Mouse (Mus musculus): ENCODE data around the gene Ly6g6e. TPM values are rescaled to one million over a fixed set of nuclear protein-coding genes. Genes with fewer than 3 reads are reported as not detected.
"Not testable (repeated sequence)": the region's sequence is repeated elsewhere in the genome, so short reads cannot be mapped to it uniquely, and the experiment has no call there.

Gene Ly6g6e
- 0.18 and 0.39 TPM in 2 replicates for polyA plus RNA-seq (2016; fragmentation: Nextera tagmentation; extraction: Ambion mirVana)

DNA sequence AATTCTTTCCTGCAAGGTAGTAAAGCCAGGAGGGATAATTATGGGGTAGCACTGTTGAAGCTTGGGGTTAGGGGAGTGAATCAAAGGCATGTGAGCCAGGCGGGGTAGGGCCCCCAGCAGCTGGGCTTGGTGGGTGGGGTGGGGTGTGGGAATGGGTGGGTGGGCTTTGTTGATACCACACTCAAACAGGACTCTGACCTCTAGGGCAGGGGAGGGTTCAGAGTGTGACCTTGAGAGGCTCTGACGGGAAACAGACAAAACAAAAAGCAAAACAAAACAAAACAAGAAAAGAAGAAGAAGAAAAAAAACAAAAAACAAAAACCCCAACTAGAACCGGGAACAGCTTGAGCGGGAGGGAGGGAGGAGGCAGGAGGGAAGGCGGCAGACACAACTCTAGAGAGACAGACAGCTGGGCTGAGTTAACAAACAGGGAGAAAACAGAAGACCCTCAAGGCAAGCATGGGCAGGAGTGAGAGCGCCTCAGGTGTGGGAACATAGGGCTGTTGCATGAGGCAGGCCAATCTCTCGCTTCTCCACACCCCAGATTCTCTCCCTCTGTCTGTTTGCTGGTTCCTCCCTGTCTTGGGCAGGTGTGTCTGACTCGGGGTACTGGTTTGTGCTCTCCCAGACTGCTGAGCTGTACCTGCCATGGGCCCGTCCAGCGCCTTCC, at the start of gene Ly6g6e:
TSS of gene Ly6g6e (plus strand) at position 396 of the 670 bp plus-strand sequence.
- 33% methylated on average over 10 of the region's 10 CpGs for WGBS
- H3K4me1 ChIP-seq: peaks cover 50% of the 10 kb centered on the region
- peak within 1 kb of the TSS; percentile 52 for H3K4me3 ChIP-seq
- DNase-seq (ENCODE audit: low spot score): no peak
- no peaks in the 10 kb centered on the region for H3K36me3 ChIP-seq
- H3K27ac ChIP-seq: peak within 1 kb of the TSS; percentile 78
- H3K27me3 ChIP-seq (ENCODE audit: insufficient read depth, poor library complexity, severe bottlenecking): peaks cover 18% of the 10 kb centered on the region
- H3K9me3 ChIP-seq: no peaks in the 10 kb centered on the region

DNA sequence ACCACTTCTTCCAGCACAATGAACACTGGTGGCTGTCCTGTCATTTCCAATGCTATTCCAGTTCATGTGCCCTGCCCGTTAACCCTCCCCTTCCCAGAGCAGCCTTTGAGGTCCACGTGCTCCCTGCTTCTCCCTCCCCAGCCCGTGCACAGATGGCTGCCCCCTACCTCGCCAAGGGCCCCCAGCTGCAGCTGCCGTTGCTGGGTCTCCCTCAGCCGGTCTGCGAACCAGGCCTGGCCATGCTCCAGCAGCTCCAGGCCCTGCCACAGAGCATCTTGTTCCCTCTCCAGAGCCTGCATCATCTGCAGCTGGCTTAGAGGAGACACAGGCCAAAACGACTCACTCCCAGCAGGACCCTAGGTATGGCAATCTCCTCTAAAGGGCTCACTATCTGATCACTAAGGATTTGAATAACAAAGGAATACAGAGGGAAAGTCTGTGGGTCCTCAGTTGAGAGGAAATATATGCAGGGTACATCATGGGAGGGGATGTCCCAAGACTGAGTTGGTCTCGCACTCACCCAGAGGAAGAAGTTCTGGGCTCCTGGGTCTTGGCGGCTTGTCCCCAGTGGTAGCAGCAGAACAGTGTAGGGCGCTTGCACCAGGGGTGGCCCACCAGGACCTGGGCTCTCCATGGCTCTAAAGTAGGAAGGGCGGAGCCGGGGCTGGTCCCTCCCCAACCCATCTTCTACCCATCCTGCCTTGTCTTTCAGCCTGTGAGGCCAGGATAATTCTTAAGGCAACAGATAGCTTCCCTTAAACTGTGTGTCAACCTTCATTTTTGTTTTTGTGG, 49.2 kb upstream of the Ly6g6e start, which contains the start of gene Sapcd1:
TSS of gene Sapcd1 (minus strand) at position 740 of the 792 bp plus-strand sequence.
- no peak for DNase-seq (ENCODE audit: low spot score)
- H3K27ac ChIP-seq: peak within 1 kb of the TSS; percentile 80
- H3K9me3 ChIP-seq: no peaks in the 10 kb centered on the region
- peaks cover 61% of the 10 kb centered on the region for H3K4me1 ChIP-seq
- WGBS: 39% methylated on average over 13 of the region's 13 CpGs
- no peaks in the 10 kb centered on the region for H3K36me3 ChIP-seq
- H3K27me3 ChIP-seq (ENCODE audit: insufficient read depth, poor library complexity, severe bottlenecking): peaks cover 7% of the 10 kb centered on the region; the same call in 1 of the 2 replicates
- H3K4me3 ChIP-seq: peak within 1 kb of the TSS; percentile 19

DNA sequence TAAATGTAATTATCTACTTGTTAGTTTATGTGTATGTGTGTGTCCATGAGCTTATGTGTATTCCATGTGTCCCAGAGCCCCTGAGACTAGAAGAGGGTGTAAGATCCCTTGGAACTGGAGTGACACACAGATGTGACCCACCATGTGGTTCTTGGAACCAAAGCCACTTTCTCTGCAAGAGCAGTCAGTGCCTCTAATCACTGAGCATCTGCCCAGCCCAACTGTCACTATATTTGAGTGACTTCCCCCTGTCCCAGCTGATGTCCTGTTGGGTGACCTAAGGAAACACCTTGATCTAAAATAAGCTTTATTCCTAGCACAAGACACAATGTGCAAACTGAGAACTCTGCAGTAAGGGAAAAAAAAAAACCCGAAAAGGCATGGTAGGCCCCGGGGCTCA, 48.4 kb upstream of the Ly6g6e start:
- DNase-seq (ENCODE audit: low spot score): no peak
- Histone ChIP-seq H3K4me3 (no peak overlapping the region), H3K36me3 (no peaks in the 10 kb centered on the region), H3K4me1 (peaks cover 58% of the 10 kb centered on the region), H3K27me3 (ENCODE audit: insufficient read depth, poor library complexity, severe bottlenecking) (peaks cover 7% of the 10 kb centered on the region; the same call in 1 of the 2 replicates), H3K27ac (peak overlapping the region; percentile 23; the same call in 1 of the 2 replicates), H3K9me3 (no peaks in the 10 kb centered on the region)
- 75% methylated on average over 2 of the region's 2 CpGs for WGBS

DNA sequence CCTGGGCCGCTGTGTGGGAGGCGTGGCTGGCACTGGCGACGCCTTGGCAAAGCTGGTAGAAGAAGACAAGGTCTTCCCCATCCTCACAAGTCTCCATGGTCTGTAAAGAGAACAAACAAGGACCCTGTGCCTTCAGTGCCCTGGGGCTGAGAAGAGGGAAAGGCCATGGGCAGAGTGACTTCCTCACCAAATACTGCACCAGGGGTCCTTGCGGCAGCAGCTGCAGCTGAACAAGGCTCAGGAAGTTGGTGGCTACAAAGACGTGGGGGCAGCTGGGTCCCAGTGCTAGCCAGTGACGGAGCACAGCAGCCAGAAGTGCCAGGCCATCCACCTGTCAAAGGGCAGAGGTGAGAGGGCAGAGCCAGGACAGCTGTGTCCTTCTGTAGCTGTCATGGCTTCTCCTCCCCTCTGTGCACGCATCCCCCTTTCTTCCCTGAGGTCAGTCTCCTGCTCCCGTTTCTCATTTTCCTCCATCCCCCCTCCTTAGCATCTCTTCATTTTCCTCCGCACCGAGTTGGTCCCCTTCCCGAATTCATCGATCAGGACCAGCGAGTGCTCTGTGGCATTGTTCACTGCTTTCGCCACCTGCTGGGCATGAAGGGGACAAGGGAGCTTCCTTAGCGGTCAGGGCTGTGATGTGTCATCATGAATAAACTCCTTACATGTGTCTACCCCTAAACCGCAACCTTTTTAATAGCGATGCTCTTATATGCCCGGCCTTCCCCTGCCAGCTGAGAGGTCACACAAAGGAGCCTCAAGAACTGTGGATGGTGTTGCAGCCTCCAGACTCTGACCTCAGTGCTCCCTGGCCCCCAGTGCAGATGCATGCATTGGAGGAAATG, 46.8 kb upstream of the Ly6g6e start:
- H3K36me3 ChIP-seq: no peaks in the 10 kb centered on the region
- WGBS: 40% methylated on average over 19 of the region's 19 CpGs
- H3K27ac ChIP-seq: peak overlapping the region; percentile 42; the same call in 1 of the 2 replicates
- H3K4me3 ChIP-seq: no peak overlapping the region
- H3K4me1 ChIP-seq: peaks cover 42% of the 10 kb centered on the region
- H3K9me3 ChIP-seq: no peaks in the 10 kb centered on the region
- H3K27me3 ChIP-seq (ENCODE audit: insufficient read depth, poor library complexity, severe bottlenecking): peaks cover 7% of the 10 kb centered on the region; the same call in 1 of the 2 replicates
- DNase-seq (ENCODE audit: low spot score): no peak

DNA sequence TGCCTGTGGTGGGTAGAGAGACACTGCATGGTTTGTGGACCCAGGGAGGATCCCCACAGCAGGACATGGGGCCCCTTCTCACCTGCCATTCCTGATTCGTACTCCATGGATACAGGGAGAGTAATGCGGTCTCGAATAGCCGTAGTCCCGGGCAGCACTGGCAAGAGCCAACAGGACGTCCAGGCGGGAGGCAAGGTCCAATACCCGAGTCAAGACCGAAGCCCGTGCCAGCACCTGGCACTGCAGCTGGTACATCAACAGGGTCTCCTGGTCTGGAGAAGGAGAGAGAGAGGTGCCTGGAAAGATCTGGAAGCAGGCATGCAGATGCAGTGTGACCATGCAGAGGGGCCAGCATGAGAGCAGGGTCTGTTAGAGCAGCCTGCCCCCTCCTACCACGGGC, 45.4 kb upstream of the Ly6g6e start:
- WGBS: 88% methylated on average over 11 of the region's 11 CpGs
- no peak overlapping the region for H3K27ac ChIP-seq

DNA sequence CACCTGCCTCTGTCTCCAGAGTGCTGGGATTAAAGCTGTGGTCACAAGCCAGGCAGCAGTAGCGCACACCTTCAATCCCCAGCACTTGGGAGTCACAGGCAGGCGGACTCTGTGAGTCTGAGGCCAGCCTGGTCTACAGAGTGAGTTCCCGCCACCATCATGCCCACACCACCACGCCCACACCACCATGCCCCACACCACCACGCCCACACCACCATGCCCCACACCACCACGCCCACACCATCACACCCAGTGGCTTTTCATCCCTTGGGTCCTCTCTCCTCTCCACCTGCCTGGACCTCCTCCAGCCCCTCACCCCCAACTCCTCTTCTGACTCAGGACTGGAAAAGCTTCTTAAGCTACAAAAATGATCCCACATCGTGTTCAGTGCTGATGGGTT, 44.8 kb upstream of the Ly6g6e start:
- peaks cover 7% of the 10 kb centered on the region; the same call in 1 of the 2 replicates for H3K27me3 ChIP-seq (ENCODE audit: insufficient read depth, poor library complexity, severe bottlenecking)
- no peak for DNase-seq (ENCODE audit: low spot score)
- H3K27ac ChIP-seq: no peak overlapping the region
- no peak overlapping the region for H3K4me3 ChIP-seq
- H3K4me1 ChIP-seq: peaks cover 29% of the 10 kb centered on the region
- 75% methylated on average over 7 of the region's 7 CpGs for WGBS
- no peaks in the 10 kb centered on the region for H3K9me3 ChIP-seq
- no peaks in the 10 kb centered on the region for H3K36me3 ChIP-seq

More for the DNA sequence above, 45.4 kb upstream of the Ly6g6e start:
- no peaks in the 10 kb centered on the region for H3K36me3 ChIP-seq
- no peak overlapping the region for H3K4me3 ChIP-seq
- no peak for DNase-seq (ENCODE audit: low spot score)
- no peaks in the 10 kb centered on the region for H3K9me3 ChIP-seq
- peaks cover 7% of the 10 kb centered on the region; the same call in 1 of the 2 replicates for H3K27me3 ChIP-seq (ENCODE audit: insufficient read depth, poor library complexity, severe bottlenecking)
- H3K4me1 ChIP-seq: peaks cover 34% of the 10 kb centered on the region

DNA sequence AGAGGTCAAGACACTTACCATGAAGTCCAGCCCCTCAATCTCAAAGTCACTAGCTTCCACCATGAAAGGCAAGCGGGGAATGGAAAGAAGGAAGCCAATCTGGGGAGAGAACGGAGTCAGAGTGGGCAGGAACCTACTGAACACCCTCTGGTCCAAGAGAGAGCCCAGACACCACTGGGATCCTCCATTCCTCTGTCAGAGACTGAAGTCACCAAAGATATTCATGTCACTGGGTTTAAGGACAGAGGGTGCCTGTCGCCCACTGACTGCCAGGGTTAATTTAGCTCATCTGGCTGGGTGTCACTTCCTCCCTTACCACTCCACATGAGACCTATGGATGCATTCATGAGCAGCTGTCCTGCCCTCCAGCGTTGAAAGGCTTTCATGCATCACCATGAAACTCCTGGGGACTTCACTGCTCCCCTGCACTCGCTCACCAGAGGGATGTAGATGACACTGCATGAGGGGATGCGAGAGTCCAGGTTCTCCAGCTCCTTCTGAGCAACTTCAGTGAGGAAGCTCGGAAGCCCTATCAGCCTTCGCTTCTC, 44.3 kb upstream of the Ly6g6e start:
- no peak for DNase-seq (ENCODE audit: low spot score)
- Histone ChIP-seq H3K27me3 (ENCODE audit: insufficient read depth, poor library complexity, severe bottlenecking) (peaks cover 7% of the 10 kb centered on the region; the same call in 1 of the 2 replicates), H3K27ac (no peak overlapping the region), H3K36me3 (no peaks in the 10 kb centered on the region), H3K4me3 (no peak overlapping the region), H3K9me3 (no peaks in the 10 kb centered on the region), H3K4me1 (peaks cover 24% of the 10 kb centered on the region)
- 64% methylated on average over 8 of the region's 8 CpGs for WGBS

DNA sequence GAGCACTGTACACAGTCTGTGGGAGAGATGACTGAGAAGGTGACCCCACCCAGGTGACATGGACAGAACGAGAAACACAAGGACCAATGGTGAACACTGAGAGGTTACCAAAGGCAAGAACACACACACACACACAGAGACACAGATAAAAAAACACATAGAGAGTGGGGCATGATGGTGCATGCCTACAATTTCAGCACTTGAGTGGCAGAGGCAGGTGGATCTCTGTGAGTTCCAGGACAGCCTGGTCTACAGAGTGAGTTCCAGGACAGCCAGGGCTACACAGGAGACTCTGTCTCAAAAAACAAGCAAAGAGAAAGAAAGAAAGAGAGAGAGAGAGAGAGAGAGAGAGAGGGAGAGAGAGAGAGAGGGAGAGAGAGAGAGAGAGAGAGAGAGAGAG, 43.0 kb upstream of the Ly6g6e start:
- H3K4me1 ChIP-seq: peaks cover 19% of the 10 kb centered on the region

DNA sequence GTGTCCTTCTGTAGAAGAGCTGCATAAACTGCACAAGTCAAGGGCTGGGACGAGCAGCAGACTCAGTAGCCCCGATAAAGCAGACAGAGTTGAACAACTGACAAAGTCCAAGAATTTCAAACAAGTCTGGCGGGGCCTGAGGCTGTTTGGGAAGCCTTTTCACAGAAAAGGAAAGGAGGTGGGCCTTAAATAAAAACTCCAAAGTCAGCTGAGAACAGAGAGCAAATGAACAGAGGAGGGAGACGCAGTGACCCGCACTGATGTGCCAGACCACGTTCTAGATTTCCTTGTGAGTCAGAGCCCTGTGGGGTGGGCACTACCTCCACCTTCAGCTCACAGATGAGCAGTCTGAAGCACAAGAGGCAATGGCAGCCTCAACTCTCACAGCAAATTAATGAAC, 41.8 kb upstream of the Ly6g6e start:
- no peak for DNase-seq (ENCODE audit: low spot score)
- Histone ChIP-seq H3K4me1 (peaks cover 9% of the 10 kb centered on the region), H3K27ac (no peak overlapping the region), H3K36me3 (no peaks in the 10 kb centered on the region), H3K9me3 (no peaks in the 10 kb centered on the region), H3K4me3 (no peak overlapping the region), H3K27me3 (ENCODE audit: insufficient read depth, poor library complexity, severe bottlenecking) (peaks cover 7% of the 10 kb centered on the region; the same call in 1 of the 2 replicates)
- 70% methylated on average over 6 of the region's 6 CpGs for WGBS

More for the DNA sequence above, 43.0 kb upstream of the Ly6g6e start:
- H3K9me3 ChIP-seq; H3K36me3 ChIP-seq; H3K4me3 ChIP-seq; H3K27ac ChIP-seq; DNase-seq (ENCODE audit: low spot score); H3K27me3 ChIP-seq (ENCODE audit: insufficient read depth, poor library complexity, severe bottlenecking): not testable (repeated sequence)
- 70% methylated on average over 1 of the region's 1 CpGs for WGBS

DNA sequence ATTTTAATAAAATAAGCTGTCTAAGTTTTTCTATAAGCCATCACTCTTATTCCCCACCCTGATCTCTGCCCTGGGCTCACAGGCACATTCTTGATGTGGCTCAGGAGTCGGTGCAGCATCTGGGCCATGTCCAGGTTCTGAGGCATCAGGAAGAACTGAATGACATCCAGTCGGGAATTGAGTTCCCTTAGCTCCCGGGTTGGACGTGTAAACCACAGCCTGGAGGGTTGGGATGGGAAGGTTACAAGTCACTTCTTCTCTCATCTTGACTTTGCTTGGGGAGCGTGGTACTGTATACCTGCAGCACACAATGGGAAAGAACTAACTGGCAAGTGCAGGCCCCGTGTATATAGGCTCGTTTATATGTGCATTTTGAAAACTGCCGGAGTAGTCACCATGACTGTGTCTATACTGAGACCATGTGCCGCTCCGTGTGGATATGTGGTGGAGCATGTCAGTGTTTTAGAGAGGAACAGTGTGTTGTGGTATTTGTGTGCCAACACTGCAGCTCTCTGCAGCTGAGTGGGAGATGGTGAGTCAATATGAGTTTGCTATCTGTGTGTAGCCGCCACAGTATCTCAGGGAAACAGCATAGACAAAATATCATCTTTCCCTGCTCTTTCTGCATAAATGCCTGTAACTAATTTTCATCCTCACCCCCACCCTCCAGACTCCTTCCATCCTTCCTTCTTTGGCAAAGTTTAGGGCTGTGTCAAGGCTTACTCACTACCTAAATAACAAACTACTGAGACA, 37.4 kb upstream of the Ly6g6e start:
- no peak overlapping the region for H3K27ac ChIP-seq
- H3K4me1 ChIP-seq: peaks cover 8% of the 10 kb centered on the region
- H3K36me3 ChIP-seq: no peaks in the 10 kb centered on the region
- WGBS: 85% methylated on average over 11 of the region's 11 CpGs
- no peaks in the 10 kb centered on the region for H3K27me3 ChIP-seq (ENCODE audit: insufficient read depth, poor library complexity, severe bottlenecking)
- no peak overlapping the region for H3K4me3 ChIP-seq
- no peaks in the 10 kb centered on the region for H3K9me3 ChIP-seq
- DNase-seq (ENCODE audit: low spot score): no peak

DNA sequence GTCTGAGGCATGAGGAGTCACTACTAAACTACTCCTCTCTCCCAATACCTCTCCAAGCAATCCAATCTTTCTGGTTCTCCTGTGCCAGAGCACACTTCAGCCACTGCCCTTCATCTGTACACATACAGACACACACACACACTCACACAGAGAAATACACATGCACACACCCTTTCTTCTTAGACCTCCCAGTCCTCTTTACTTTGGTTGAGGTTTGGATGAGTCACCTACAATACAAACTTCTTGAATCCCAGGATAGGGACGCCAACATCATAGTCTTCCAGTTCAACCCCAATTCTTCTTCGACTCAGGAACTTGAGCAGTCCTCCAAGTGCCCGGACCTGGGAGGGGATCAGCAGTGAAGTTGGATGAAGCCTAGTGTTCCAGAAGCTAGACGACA, 32.9 kb upstream of the Ly6g6e start:
- Histone ChIP-seq H3K9me3 (no peaks in the 10 kb centered on the region), H3K36me3 (no peaks in the 10 kb centered on the region), H3K4me3 (no peak overlapping the region), H3K4me1 (peaks cover 50% of the 10 kb centered on the region), H3K27ac (peak overlapping the region; percentile 98), H3K27me3 (ENCODE audit: insufficient read depth, poor library complexity, severe bottlenecking) (no peaks in the 10 kb centered on the region)
- 79% methylated on average over 4 of the region's 4 CpGs for WGBS
- no peak for DNase-seq (ENCODE audit: low spot score)

Measured in heart, embryonic 10.5 days (tissue).